Mouse (Mus musculus): ENCODE measurements at regions not wholly inside any gene's neighbourhood (a gene's known extent, or its start where the extent isn't known, plus 50 kb on each side); places are given as distances from the start of the nearest gene placed in this dataset.

DNA sequence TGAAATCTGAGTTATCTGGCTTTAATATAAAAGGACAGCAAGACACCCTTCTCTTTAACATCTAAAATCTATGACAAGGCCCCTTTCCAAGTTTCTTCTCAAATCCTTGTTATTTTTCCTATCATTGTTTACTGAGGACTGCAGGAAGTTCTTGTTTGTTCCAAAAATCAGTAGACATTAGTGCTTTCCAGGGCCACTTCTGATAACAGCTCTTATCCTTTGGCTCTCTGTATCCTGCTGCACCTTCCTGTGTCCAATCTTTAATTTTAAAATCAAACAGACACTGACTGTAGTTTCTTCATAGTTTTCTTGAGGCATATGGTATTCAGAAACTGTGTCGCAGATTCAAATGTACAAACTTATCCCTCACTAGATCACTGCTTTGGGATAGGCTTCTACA lies 128.1 kb upstream of the Abcb5 start:
- Histone ChIP-seq H3K79me2 (ENCODE audit: control insufficient read depth, insufficient read depth, low read length, poor library complexity) (no peaks in the 10 kb centered on the region), H3K36me3 (ENCODE audit: control insufficient read depth in 1 of 2, insufficient read depth in 2 of 2, low read length in 2 of 2) (no peaks in the 10 kb centered on the region), H3K27me3 (ENCODE audit: control insufficient read depth in 1 of 2, insufficient read depth in 2 of 2, low read length in 2 of 2) (no peaks in the 10 kb centered on the region), H3K27ac (ENCODE audit: control insufficient read depth, low read depth, low read length) (no peak overlapping the region), H3K4me1 (ENCODE audit: control insufficient read depth in 1 of 2, insufficient read depth in 2 of 2, low read length in 2 of 2) (no peaks in the 10 kb centered on the region), H3K9ac (ENCODE audit: control insufficient read depth, low read depth, low read length, poor library complexity, severe bottlenecking) (no peak overlapping the region), H3K9me3 (replicated peaks; ENCODE audit: insufficient read depth, low read length) (no peaks in the 10 kb centered on the region), H3K4me3 (ENCODE audit: control insufficient read depth in 1 of 2, insufficient read depth in 1 of 2, low read depth in 2 of 2, low read length in 2 of 2) (no peak overlapping the region)
- DNase-seq (ENCODE audit: low read depth, low spot score): no peak
- TF ChIP-seq POLR2AphosphoS2 (IDR thresholded peaks at IDR 0.05; ENCODE audit: low read length) (no peak), MAZ (IDR thresholded peaks at IDR 0.05; ENCODE audit: low read depth, low read length) (no peak), NELFE (IDR thresholded peaks at IDR 0.05; ENCODE audit: low read depth, low read length) (no peak), EP300 (IDR thresholded peaks at IDR 0.05; ENCODE audit: low read depth in 1 of 2, low read length in 2 of 2) (no peak), HCFC1 (IDR thresholded peaks at IDR 0.05; ENCODE audit: low read depth, low read length) (no peak)

DNA sequence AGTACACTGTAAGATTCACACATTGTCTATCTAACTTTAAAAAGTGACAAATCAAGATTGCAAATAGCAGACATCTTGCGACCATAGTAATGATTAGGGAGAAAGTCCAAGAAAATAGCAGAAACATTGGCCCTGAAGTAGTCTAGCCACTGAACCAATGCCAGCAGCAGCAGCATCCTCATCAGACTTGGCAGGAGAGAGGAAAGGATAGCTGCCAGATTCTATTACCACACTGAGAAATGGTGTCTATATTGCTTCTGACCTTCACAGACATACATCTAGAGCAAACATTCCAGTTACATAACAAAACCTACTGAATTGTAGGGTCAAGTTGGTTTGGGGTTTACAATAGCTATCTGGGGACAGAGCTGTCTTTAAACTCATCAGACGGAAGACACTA lies 127.2 kb upstream of the Abcb5 start:
- H3K9me3 ChIP-seq (replicated peaks; ENCODE audit: insufficient read depth, low read length): no peaks in the 10 kb centered on the region
- no peaks in the 10 kb centered on the region for H3K4me1 ChIP-seq (ENCODE audit: control insufficient read depth in 1 of 2, insufficient read depth in 2 of 2, low read length in 2 of 2)
- H3K79me2 ChIP-seq (ENCODE audit: control insufficient read depth, insufficient read depth, low read length, poor library complexity): no peaks in the 10 kb centered on the region
- H3K9ac ChIP-seq (ENCODE audit: control insufficient read depth, low read depth, low read length, poor library complexity, severe bottlenecking): no peak overlapping the region
- TF ChIP-seq NELFE (IDR thresholded peaks at IDR 0.05; ENCODE audit: low read depth, low read length) (no peak), JUND (IDR thresholded peaks at IDR 0.05; ENCODE audit: low read depth, low read length) (no peak), CHD1 (IDR thresholded peaks at IDR 0.05; ENCODE audit: low read depth, low read length) (no peak), POLR2AphosphoS2 (IDR thresholded peaks at IDR 0.05; ENCODE audit: low read length) (no peak), ELF1 (IDR thresholded peaks at IDR 0.05; ENCODE audit: low read depth, low read length) (no peak), KAT2A (conservative IDR thresholded peaks at IDR 0.05; ENCODE audit: low read depth, low read length) (no peak), TAL1 (IDR thresholded peaks at IDR 0.05; ENCODE audit: low read length) (no peak), MYB (IDR thresholded peaks at IDR 0.05; ENCODE audit: low read depth, low read length) (no peak), ZKSCAN1 (IDR thresholded peaks at IDR 0.05; ENCODE audit: low read depth, low read length) (no peak), HCFC1 (IDR thresholded peaks at IDR 0.05; ENCODE audit: low read depth, low read length) (no peak), USF2 (IDR thresholded peaks at IDR 0.05; ENCODE audit: borderline replicate concordance in 1 of 2, insufficient read depth in 1 of 2, low read depth in 1 of 2, low read length in 2 of 2) (no peak), BHLHE40 (IDR thresholded peaks at IDR 0.05; ENCODE audit: borderline replicate concordance, low read depth, low read length) (no peak), ZMIZ1 (IDR thresholded peaks at IDR 0.05; ENCODE audit: low read depth, low read length) (no peak), ZNF384 (IDR thresholded peaks at IDR 0.05; ENCODE audit: low read depth, low read length) (no peak), NRF1 (IDR thresholded peaks at IDR 0.05; ENCODE audit: insufficient read depth, low read depth, low read length, poor library complexity, severe bottlenecking) (no peak)
- no peak overlapping the region for H3K4me3 ChIP-seq (ENCODE audit: control insufficient read depth in 1 of 2, insufficient read depth in 1 of 2, low read depth in 2 of 2, low read length in 2 of 2)
- H3K36me3 ChIP-seq (ENCODE audit: control insufficient read depth in 1 of 2, insufficient read depth in 2 of 2, low read length in 2 of 2): no peaks in the 10 kb centered on the region
- H3K27ac ChIP-seq (ENCODE audit: control insufficient read depth, low read depth, low read length): no peak overlapping the region
- DNase-seq (ENCODE audit: low read depth, low spot score): no peak
- no peaks in the 10 kb centered on the region for H3K27me3 ChIP-seq (ENCODE audit: control insufficient read depth in 1 of 2, insufficient read depth in 2 of 2, low read length in 2 of 2)

Data from MEL (cell line).